Mouse (Mus musculus) heart, postnatal 0 days (tissue): ENCODE data around the gene C1galt1. TPM values are rescaled to one million over a fixed set of nuclear protein-coding genes. Genes with fewer than 3 reads are reported as not detected.

Experiments
- ATAC-seq: fragments of 200-750 bp; cut with Nextera tagmentation; 2 replicates; pipeline ENCODE4 v1.8.0; 2017; ENCODE audit warnings: low read depth, moderate number of reproducible peaks, moderate library complexity; ENCODE audit not compliant: insufficient read depth
- DNase-seq: peaks from one replicate; pipeline ENCODE4 v3.0.0-alpha.2; 2016; ENCODE audit warnings: low spot score
- H3K27ac ChIP-seq: fragments of 300-500 bp; sonication (generic); 2 replicates; pipeline ENCODE4 v1.5.1; 2014; ENCODE audit warnings: low read depth, mild to moderate bottlenecking
- H3K27me3 ChIP-seq: fragments of 300-500 bp; sonication (generic); 2 replicates; pipeline ENCODE4 v1.6.1; 2014; ENCODE audit warnings: low read length, mixed read lengths; ENCODE audit not compliant: control insufficient read depth, insufficient read depth
- H3K36me3 ChIP-seq: fragments of 300-500 bp; sonication (generic); replicated peaks from 2 replicates; pipeline ENCODE4 v1.6.1; 2014; ENCODE audit warnings: low read length, mixed read lengths; ENCODE audit not compliant: control insufficient read depth, insufficient read depth
- H3K4me1 ChIP-seq: fragments of 300-500 bp; sonication (generic); 2 replicates; pipeline ENCODE4 v1.6.1; 2014; ENCODE audit warnings: antibody characterized with exemption; ENCODE audit not compliant: control insufficient read depth, insufficient read depth
- H3K4me2 ChIP-seq: fragments of 300-500 bp; sonication (generic); 2 replicates; pipeline ENCODE4 v1.6.1; 2014; ENCODE audit warnings: low read depth, mild to moderate bottlenecking, low read length, moderate library complexity
- H3K4me3 ChIP-seq: fragments of 300-500 bp; sonication (generic); 2 replicates; pipeline ENCODE4 v1.5.1; 2014; ENCODE audit warnings: low read depth, low read length
- H3K9ac ChIP-seq: fragments of 300-500 bp; sonication (generic); replicated peaks from 2 replicates; pipeline ENCODE4 v1.6.1; 2014; ENCODE audit warnings: low read depth, low read length, mixed read lengths
- H3K9me3 ChIP-seq: fragments of 300-500 bp; sonication (generic); replicated peaks from 2 replicates; pipeline ENCODE4 v1.6.1; 2016; ENCODE audit warnings: low read length; ENCODE audit not compliant: control insufficient read depth
- CTCF ChIP-seq: IDR thresholded peaks from 2 replicates; pipeline ENCODE4 v1.5.1; 2016; ENCODE audit warnings: antibody characterized with exemption, control low read depth, low read depth
- EP300 ChIP-seq: IDR thresholded peaks from 2 replicates; pipeline ENCODE4 v1.6.1; 2016; ENCODE audit warnings: antibody characterized with exemption, low read depth
- WGBS: fragments of 180-500 bp; shearing (Covaris S2); extraction: QIAGEN DNeasy Blood & Tissue Kit; methylation state at CpG from one replicate; pipeline ENCODE4 v1.1.7; 2014; 5-methylcytosine and 5-hydroxymethylcytosine counted together
- polyA plus RNA-seq: library from polyadenylated mRNA; unstranded; fragments of >200 nt; fragmentation: Nextera tagmentation; extraction: Ambion mirVana; gene quantifications from 2 replicates; pipeline ENCODE4 v1.2.1, GENCODE M21; 2015
- total RNA-seq: library from RNA; depleted of rRNA; stranded (reverse); fragments of >200 nt; gene quantifications from 2 replicates; pipeline ENCODE4 v1.2.3, GENCODE M21; 2014; ENCODE audit warnings: low replicate concordance; rRNA removed

C1galt1 gene
- total and polyA plus RNA-seq, 2 experiments from 2014 or later, result 2.4 to 17.0 TPM

GRCm38 (mm10) chr6:7886685-7887004 lies 42.0 kb downstream of the C1galt1 start:
- WGBS, result 76% methylated on average over 2 of the region's 2 CpGs
- TF ChIP-seq CTCF, result no peak
- no peak for TF ChIP-seq EP300
- no peak overlapping the region for H3K27ac ChIP-seq
- no peaks in the 10 kb centered on the region for H3K27me3 ChIP-seq
- DNase-seq (no peak), ATAC-seq (no peak)
- H3K4me3 ChIP-seq, result no peak overlapping the region
- H3K36me3 ChIP-seq, result no peaks in the 10 kb centered on the region
- H3K4me1 ChIP-seq, result no peaks in the 10 kb centered on the region
- H3K9me3 ChIP-seq, result no peaks in the 10 kb centered on the region
- H3K4me2 ChIP-seq, result no peak overlapping the region
- no peak overlapping the region for H3K9ac ChIP-seq

- Histone ChIP-seq H3K36me3 (no peaks in the 10 kb centered on the region), H3K4me3 (no peak overlapping the region), H3K27ac (no peak overlapping the region), H3K9ac (no peak overlapping the region), H3K27me3 (no peaks in the 10 kb centered on the region), H3K9me3 (no peaks in the 10 kb centered on the region), H3K4me2 (no peak overlapping the region), H3K4me1 (no peaks in the 10 kb centered on the region)
- DNase-seq (no peak), ATAC-seq (no peak)
- WGBS, result 76% methylated on average over 5 of the region's 5 CpGs
- no peak for TF ChIP-seq CTCF
- TF ChIP-seq EP300, result no peak
Observed at GRCm38 (mm10) chr6:7896339-7896738, 51.7 kb downstream of the C1galt1 start.

GRCm38 (mm10) chr6:7912015-7912414 lies 67.4 kb downstream of the C1galt1 start:
- Histone ChIP-seq H3K36me3 (no peaks in the 10 kb centered on the region), H3K4me2 (no peak overlapping the region), H3K27ac (no peak overlapping the region), H3K9ac (no peak overlapping the region), H3K9me3 (no peaks in the 10 kb centered on the region), H3K4me1 (0 out of 2 replicates have a peak, but pooled peaks cover 4% of the 10 kb centered on the region), H3K27me3 (no peaks in the 10 kb centered on the region), H3K4me3 (no peak overlapping the region)
- ATAC-seq (no peak), DNase-seq (no peak)
- TF ChIP-seq CTCF (no peak), EP300 (no peak)
- 62% methylated on average over 2 of the region's 2 CpGs for WGBS

Other genes starting within 250 kb of the C1galt1 start
- gene Asns, start 151.6 kb upstream of the C1galt1 start, total RNA-seq, result 8.5 and 16.3 TPM in 2 replicates
- 7.8 and 8.7 TPM in 2 replicates for gene Asns, start 151.6 kb upstream of the C1galt1 start, polyA plus RNA-seq